Mouse (Mus musculus) retina, adult 2 months (tissue): Measurements from ENCODE around the gene Ngfr.

Experiments
- DNase-seq: peaks from one replicate; pipeline ENCODE4 v3.0.0-alpha.2; 2012; ENCODE audit warnings: low read depth, low spot score

The Ngfr gene

DNA sequence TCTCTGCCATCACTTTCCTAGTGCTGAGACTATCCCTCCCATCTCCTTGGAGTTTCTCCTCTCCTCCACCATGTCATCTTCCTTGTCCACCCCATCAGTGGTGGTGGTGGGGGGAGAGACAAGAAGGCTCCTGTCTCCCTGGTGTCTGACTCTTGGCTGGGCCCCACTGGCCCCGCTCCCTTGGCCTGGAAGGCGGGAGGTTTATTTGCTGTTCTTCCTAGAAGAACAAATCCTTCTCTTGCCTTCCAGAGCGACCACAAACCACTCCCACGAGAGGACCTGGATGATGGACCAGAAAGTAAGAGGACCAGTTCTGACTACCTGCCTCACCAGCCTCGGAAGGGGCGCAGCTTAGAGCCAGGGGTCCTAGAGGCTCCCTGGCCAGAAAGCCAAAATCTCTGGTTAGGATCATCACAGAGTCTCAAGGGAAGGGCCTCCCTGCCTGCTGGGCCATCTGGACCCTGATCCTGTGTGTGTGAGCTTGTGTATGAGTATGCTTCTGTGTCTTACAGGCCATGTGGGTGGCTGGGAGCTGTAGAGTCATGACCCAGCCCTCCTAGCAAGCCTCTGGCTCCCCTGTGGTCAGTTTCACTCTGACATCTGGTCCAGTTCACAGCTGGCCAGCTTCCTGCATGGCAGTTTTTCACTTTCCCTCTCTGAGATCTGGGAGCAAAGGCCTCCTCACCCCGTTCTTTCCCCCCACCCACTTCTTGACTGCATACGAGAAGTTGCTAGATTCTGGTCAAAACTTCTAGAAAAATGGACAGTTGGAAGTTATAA, 19.4 kb downstream of the Ngfr start:
- DNase-seq = no peak

DNA sequence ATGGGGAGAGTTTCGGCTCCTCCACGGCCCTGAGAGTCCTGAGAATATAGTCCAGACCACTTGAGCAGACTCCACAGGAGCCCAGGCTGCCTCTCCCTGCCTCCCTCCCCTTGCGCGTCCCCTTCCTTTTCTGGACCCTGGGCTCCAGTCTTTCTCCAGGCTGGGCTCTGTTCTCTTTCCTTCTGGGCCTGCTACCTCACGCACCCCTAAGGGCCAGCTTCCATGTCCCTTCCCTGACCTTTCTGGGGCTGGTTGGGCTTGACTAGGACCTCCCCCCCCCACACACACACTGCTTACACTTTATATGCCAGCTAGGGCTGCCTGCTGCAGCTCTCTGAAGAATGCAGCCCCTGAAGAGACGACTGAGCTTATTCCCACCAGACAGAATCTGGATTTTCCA, 20.2 kb downstream of the Ngfr start:
- no peak for DNase-seq

DNA sequence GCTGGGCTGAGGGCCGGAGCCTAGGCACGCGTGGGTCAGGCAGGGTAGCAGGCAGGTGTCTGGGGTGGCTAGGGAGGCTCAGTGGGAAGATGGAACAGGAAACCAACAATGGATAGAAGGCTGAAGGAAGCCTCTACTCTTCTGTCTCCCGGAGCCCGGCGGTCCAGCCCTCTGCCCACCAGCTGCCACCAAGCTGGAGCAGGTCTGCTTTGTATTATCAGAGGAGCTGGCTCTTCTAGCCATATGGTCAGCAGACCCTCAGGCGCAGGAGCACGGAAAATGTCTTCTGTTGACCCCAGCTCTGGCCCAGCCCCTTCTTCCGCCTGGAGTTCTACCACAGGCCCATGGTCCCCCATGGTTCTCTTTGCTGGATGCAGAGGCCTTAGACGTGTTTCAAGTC, 22.2 kb downstream of the Ngfr start:
- no peak for DNase-seq

DNA sequence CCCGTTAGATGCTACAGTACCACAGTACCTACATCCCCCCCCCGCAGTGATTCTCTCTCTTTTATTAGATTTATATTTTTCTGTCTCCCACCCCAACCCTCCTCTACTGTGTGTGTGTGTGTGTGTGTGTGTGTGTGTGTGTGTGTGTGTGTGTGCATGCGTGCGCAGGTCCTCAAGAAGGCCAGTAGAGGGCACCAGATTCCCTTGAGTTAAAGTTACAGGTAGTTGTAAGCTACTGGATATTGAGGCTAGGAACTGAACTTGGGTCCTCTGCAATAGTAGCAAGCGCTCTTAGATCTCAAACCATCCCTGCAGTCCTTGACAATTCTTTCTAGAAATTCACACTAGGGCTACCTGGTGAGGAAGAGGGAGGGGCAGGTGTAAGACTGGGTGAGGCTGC, 23.7 kb downstream of the Ngfr start:
- no peak for DNase-seq

DNA sequence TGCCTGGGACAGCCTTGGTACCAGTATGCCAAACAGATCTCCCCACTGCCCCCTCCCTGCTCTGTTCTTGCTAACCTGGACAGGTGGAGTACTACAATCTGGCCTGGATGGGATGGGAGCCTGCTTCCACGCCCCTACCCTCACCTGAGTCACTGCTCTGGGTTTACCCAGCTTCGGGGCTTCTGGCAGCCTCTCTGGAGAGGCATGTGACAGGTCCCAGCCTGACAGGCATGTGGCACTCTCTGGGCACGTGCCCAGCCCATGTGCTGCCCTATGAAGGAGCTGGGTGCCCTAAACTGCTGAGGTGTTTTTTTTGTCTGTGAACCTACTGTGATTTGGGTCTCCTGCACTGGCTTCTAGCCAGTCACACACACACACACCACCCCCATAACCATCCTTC, 26.8 kb downstream of the Ngfr start:
- DNase-seq = no peak

DNA sequence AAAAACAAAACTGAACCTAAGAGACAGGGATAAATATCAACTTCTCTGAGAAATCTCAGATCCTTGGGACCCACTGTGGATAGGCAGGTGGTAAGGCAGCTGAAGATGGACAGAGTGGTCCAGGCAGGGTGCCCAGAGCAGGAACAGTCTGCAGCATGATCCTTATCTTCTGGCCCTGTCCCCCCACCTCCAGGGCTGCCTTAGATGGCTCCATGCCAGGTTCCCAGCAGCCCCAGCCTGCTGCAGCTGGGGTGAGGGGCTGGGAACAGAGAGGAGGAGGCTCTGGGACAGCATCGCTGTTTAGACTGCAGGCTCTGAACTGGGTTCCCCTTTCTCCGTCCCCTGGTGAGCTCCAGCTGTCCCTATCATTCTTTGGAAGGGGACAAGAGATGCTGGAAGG, 27.8 kb downstream of the Ngfr start:
- no peak for DNase-seq

DNA sequence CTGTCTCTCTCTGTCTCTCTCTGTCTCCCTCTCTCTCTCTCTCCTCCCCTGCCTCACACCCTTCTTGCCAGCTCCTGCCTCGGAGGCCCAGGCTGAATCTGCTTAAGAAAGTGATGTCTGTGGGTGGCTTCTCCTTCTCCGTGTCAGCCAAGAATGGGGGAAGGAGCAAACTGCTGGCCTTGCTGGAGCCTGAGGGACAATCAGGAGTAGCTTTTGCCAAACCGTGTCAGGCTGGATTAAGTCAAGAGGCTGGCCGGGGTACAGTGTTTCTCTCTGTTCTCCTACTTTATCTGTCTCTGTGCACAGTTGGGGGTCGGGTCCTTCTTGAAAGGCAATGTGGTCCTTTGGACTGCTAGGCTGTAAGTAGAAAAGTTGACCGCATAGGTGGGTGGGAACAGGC, 29.8 kb downstream of the Ngfr start:
- DNase-seq = no peak

DNA sequence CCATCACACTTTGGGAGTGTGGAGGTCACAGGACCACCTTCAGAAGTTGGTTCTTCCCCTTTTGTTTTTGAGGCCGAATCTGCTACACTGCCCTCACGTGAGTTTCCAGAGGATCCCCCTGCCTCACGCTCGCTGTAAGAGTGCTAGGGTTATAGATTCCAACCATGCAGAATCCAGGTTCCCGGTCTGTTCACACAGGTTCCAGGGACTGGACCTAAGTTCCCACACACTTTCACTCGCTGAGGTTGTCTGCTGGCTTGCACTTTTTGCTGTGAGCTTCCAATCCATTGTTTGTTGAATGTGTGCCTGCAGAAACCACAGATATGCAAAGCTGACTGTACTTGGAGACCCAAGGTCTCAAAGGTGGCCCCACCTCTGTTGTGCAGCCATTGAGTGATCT, 30.5 kb downstream of the Ngfr start:
- DNase-seq = no peak

DNA sequence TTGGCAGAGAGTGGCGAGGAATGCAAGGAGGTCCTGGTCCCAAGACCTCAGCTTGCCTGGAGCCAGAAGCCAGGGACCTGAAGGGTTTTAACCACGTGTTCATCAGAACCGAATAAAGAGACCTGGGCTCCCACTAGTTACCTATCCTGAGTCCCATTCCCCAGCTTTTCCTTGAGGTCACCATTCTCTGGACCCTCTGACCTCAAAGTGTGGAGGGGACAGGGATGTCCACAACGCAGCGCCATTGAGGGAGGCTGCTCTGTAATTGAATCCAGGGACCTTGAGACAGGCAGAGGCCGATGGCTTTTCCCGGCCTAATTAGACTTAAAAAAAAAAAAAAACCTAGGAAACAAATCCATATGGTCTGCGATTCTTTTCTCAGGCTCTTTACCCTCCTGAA, 32.3 kb downstream of the Ngfr start:
- no peak for DNase-seq

DNA sequence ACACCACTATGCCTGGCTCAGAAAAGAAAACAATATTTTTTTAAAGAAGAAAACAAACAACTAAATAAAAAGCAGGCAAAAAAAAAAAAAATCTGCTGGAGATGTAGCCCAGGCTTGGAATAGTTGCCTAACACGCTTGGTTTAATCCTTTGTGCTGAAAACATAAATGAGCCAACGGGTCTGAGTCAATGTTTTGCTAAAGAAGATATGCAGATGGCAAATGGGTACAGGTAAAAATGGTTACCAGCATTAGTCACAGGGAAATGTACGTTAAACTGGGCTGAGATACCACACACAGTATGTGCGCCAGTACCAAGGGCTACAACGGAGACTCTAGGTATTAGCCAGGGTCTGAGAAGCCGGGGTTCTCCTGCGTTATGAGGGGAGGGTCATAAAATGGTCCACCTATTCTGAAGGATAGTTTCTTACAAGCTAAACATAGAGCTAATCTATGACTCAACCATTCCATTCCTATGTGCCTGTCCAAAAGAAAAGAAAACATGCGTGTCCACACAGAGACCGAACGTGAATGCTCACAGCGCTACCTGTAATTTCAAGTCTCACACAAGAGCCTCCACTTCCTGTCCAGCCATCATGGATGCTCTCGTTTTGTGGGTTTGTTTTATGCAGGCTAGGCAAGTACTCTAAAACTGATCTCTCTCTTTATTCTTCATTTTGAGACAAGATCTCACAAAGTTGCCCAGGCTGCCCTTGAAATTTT, 37.1 kb downstream of the Ngfr start:
- DNase-seq = no peak

DNA sequence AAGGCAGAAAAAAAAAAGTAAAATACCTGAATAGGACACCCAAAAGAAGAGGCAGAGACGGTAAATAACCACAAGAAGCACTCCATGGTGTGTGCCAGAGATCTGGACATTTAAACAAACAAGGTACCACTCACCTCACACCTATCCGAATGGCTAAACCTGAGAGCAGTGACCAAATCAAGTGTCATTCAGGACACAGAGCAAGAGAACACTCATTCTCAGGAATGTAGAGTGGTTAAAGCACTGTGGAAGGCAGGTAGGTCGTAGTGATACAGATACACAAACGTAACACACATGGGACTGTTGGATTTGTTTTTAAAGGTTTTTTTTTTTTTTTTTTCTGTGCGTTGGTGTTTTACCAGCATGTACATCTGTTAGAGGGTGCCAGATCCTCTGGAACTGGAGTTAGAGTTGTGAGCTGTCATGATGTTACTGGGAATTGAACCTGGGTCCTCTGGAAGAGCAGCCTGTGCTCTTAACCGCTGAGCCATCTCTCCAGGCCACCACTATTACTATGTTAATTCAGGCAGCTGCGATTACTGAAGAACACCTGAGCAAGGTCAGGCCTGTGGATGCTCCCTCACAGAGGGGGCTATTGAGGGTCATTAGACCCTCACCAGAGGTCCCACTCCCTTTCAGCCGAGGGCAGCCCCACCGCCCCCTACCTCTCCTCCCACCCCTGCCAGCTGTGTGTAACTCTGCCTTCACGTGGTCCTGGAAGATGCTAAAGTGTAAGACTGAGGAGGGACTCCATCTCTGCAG, 41.3 kb downstream of the Ngfr start:
- DNase-seq = no peak

DNA sequence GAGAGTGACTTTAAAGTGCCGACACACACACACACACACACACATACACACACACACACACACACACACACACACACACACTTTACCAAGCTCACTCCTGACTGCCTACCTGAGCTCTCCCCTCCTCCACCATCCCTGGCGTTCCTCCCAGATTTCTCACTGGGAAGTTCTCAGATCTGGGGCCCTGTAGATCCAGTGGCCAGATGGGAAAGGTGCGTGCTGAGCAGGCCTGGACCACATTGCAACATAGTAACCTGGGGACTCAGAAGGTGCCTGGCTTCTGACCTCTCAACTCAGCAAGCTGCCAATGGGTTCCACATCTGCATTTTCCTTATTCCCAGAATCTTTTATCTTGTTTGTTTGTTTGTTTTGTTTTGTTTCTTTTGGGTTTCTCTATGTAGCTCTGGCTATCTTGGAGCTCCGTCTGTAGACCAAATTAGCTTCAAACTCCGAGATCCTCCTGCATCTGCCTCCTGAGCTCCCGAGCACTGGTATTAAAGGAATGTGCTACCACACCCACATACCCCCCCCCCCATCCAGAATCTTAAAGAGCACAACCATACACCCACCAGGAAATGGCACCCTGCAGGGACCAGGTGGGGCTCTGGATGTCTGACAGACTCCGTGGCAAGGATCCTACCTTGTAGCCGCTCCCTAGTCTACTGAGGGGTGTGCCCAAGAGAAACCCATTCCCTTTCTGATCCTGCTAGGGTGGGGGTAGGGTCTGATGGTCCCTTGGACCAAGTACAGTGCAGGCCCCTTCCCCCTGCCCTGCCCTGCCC, 42.8 kb downstream of the Ngfr start:
- DNase-seq = no peak

DNA sequence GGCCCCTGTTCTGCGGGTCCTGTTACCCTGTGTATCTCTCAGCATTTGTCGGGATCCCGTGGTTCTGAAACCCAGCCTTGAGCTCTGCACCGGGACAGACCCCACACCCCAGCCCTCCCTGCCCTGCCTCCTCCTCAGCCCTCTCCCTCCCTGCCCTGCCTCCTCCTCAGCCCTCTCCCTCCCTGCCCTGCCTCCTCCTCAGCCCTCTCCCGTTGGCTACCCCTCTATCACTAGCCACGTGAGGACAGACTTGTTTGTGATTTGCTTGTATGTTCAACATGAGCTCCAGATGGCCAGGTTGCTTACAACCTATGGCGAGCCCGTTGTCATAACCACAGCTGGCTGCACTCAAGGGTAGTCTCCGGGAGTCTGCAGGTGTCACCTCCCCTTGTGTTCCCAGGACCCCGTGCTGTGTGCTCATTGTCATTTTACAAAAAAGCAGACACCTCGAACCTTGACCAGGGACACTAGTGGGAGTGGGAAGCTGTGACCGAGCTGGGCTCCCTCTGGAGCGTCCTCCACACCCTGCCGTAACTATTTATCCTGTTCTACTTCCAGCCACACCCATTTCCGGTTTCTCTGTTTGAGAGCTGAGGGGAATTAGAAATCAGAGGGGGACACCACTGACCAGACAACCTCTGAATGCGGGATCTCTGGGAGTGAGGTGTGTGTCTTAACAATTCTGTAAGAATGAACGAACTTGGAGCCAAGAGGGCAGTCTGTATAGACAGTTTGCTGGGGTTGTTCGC, 46.7 kb downstream of the Ngfr start:
- no peak for DNase-seq

DNA sequence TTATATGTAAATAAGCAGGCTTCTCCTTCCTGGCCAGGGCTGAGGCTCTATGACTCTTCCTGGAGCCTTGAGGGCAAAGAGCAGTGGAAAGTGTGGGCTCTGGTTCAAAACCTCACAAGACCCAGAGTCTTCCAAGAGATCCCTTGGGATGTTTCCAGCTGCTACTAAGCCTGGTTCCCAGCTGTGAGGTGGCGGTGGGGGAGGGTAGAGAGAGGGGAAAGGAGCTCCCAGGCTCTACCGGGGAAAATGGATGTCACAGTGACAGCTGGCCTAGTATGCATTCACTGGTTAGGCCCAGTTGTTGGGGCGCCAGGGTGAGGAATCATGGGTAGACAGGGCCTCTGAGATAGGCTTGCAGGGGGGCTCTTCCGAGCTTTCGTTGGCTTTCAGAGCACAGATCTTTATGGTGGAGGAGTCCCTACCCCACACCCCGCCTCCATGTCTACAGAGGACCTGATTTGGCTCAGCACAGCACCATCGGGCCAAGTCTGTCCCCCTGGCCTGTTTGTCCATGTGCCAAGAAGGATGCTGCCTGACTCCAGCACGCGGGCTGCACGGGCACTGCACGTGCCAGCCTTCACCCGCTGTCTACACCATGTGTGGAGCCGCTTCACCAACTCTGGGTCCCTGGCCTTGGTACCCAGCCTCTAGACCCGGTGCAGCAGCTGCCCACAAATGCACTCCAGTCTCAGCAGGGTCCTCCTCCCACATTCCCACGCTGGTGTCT, 49.0 kb downstream of the Ngfr start:
- DNase-seq = no peak

DNA sequence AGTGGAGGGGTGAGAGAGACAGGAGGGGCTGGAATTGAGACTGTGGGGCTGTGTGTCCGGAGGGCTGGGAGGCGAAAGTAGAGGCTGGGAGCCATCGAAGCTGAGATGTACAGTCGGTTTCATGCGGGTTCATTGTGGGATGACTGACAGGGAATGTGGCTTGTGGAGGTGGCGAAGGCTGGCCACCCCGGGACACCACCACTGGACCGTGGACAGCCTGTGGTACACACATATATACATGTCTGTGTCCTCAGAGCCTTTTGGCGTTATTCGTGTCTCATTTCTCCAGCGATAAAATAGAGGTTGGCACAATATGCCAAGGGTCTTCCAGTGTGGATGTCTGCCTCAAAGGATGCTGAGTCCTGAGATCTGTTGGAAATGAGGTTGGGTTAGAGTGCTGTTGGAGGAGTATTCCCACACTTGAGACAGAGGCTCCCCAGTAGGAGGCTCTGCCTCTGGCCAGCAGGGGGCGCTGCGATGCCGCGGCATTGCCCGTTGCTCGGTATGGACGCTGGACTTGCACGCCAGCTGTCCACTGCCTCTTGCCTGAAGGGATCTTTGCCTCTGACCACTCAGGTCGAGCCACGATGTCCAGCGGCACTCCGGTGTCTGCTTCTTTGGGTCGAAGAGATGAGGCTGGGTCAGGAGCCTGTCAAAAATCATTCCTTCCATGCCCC, 53.9 kb downstream of the Ngfr start:
- peak; percentile 62 for DNase-seq

DNA sequence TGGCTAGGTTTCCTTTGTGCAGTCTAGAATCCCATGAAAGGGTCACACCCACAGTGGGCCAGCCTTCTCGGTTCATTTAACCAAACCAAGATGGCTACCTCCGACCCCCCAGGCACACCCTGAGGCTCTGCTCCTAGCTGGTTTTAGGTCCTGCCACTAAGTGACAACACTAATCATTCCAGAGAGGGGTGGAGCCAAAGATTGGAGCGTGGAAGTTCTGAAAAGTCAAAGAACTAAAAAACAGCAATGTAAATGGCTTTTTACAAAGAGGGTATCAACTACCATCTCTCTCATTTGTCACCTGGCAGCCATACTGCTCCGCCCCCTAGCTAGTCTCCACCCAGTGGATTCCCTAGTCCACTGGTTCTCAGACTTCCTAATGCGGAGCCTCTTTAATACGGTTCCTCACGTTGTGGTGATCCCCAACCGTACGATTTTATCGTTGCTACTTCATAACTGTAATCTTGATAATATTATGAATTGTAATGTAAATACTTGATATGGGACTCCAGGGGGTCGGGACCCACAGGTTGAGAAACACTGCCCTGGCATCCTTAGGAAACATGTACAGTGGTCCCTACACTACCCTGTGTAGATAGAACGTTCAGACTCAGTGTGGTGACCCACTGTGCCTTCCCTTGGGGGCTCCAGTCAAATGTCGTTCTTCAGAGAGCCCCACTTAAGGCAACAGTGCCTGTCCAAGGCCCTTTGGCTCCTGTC, 55.0 kb downstream of the Ngfr start:
- no peak for DNase-seq

DNA sequence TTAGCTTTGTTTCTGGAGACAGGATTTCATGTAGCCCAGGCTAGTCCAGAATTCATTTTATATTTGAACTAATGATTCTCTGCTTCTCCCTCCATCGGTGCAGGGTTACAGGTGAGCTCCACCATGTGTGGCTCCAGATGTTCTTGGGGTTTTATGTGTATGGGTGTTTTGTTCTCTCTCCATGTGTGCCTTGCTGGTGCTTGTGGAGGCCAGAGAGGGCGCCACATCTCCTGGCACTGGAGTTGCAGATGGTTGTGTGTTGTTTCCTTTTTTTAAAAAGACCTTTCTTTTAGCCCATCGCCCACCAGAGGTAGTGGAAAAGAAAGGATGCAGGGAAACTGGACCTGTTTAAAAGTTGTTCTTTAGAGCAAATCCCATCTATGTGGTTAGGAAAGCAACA, 59.3 kb downstream of the Ngfr start:
- no peak for DNase-seq

DNA sequence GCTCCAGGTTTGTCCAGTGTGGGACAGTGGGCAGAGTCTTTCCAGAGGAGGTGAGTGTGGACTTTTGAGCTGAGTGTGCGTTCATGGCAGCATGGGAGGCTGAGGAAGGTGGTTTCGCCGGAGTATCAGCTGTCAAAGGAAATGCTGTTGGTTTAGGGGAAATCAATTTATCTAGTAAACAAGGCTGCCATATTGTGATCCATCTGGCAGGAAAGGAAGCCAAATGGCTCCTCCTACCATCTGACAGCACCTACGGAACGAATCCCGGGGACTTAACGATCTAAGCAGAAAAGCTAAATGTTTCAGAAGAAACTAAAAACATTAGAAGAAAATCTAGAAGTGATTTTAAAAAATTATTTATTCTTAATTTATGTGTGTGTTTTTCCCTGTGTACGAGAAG, 60.2 kb downstream of the Ngfr start:
- no peak for DNase-seq

DNA sequence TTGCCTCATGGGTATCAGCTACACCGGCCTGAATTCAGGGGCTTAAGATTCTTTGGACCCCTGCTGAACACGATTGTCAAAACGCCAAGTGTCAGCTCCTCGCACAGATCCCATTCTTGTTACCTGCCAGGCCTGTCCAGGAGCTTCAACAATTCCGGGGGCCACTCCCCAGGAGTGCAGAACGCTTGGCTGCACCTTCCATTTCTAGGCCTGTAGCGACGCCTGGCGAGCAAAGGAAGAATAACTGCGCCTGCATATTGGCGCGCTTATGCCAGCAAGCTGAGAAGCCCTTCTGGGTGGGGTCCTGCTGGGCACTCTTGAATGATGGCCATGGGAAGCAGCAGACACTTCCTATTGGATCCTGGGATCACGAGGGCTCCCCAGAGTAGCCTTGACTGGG, 66.0 kb downstream of the Ngfr start:
- DNase-seq = peak; percentile 43
